Mouse (Mus musculus) kidney, adult 2 months (tissue): ENCODE data around the gene Wdr35.

Source experiments
- CTCF ChIP-seq: fragments of 200-500 bp; conservative IDR thresholded peaks from 2 replicates; pipeline ENCODE4 v1.5.1; 2011; ENCODE audit warnings: low read depth, mild to moderate bottlenecking, control low read depth, low read length, moderate library complexity, mixed read lengths; ENCODE audit not compliant: insufficient read depth, insufficient read length
- POLR2A ChIP-seq: fragments of 200-500 bp; IDR thresholded peaks from one replicate; pipeline ENCODE4 v1.6.1; 2011; ENCODE audit warnings: low read depth, low read length, control low read depth

GRCm38 (mm10) chr12:9020431-9020830 is 46.7 kb downstream of the Wdr35 start:
- TF ChIP-seq POLR2A (no peak), CTCF (no peak)
